Mouse (Mus musculus) bone marrow, adult 2 months (tissue): ENCODE data around the gene Mab21l3.

ENCODE experiments used
- CTCF ChIP-seq: fragments of 200-500 bp; IDR thresholded peaks from 2 replicates; pipeline ENCODE4 v1.5.1; 2011; ENCODE audit warnings: low read length, control low read depth; ENCODE audit not compliant: control insufficient read depth, insufficient read depth
- POLR2A ChIP-seq: fragments of 200-500 bp; IDR thresholded peaks from 2 replicates; pipeline ENCODE4 v1.6.1; 2011; ENCODE audit warnings: low read depth, mild to moderate bottlenecking, control low read depth, low read length, borderline replicate concordance; ENCODE audit not compliant: control insufficient read depth

- TF ChIP-seq CTCF = no peak
- TF ChIP-seq POLR2A = no peak
Observed at GRCm38 (mm10) chr3:101836045-101836444, 12.7 kb downstream of the Mab21l3 start.
